Mouse (Mus musculus): ENCODE measurements at regions not wholly inside any gene's neighbourhood (a gene's known extent, or its start where the extent isn't known, plus 50 kb on each side); places are given as distances from the start of the nearest gene placed in this dataset.

DNA sequence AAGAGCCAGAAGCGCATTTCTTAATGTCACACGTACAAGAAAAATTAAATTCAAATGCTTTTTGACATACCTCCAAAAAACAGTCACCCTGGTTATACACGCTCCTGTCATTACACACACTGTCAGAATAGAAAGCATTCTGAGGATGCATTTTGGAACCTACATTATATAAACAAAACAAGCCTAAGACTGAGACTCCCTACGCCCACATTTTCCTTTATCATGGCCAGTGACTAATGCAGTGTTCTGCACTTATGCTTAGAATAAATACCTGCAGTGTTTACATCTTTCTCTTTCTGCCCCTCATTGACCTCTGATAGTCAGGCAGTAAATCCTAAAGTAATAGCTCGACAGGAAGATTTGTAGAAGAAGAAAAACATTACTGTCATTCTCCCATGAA, 354.7 kb upstream of the Pkdcc start:
- H3K4me3 ChIP-seq (ENCODE audit: insufficient read depth, low read depth, low read length): no peak overlapping the region
- DNase-seq: no peak
- 74% methylated on average over 5 of the region's 5 CpGs for WGBS
- no peak overlapping the region for H3K27ac ChIP-seq (ENCODE audit: insufficient read depth, low read depth, low read length)
- TF ChIP-seq CTCF (conservative IDR thresholded peaks at IDR 0.05; ENCODE audit: insufficient read depth, insufficient read length, low read depth, low read length) (no peak), POLR2A (IDR thresholded peaks at IDR 0.05; ENCODE audit: low read depth, low read length) (no peak)
- no peaks in the 10 kb centered on the region for H3K36me3 ChIP-seq (ENCODE audit: control insufficient read depth, insufficient read depth, low read length)
- H3K4me1 ChIP-seq (ENCODE audit: control insufficient read depth, insufficient read depth, low read length): no peaks in the 10 kb centered on the region
- no peaks in the 10 kb centered on the region for H3K27me3 ChIP-seq (replicated peaks; ENCODE audit: control insufficient read depth, insufficient read depth, low read length)

DNA sequence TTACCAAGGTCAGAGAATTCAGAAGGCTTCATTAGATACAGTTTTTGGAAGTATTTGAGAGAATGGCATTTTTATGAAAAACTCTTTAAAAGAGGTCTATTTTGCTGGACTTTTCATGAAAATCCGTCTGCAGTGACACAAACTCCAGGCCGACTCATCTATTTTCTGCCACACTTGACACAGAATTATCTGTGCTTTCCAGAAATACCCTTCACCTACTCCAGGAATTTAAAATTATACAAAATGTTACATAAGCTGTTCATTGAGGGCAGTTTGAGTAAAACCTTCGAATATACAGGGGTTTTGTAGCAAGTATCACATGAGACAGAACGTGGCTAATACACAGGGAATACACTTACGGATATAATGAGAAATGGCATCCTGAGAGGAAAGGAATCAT, 354.1 kb upstream of the Pkdcc start:
- Histone ChIP-seq H3K27ac (ENCODE audit: insufficient read depth, low read depth, low read length) (no peak overlapping the region), H3K36me3 (ENCODE audit: control insufficient read depth, insufficient read depth, low read length) (no peaks in the 10 kb centered on the region), H3K4me3 (ENCODE audit: insufficient read depth, low read depth, low read length) (no peak overlapping the region), H3K27me3 (replicated peaks; ENCODE audit: control insufficient read depth, insufficient read depth, low read length) (no peaks in the 10 kb centered on the region), H3K4me1 (ENCODE audit: control insufficient read depth, insufficient read depth, low read length) (no peaks in the 10 kb centered on the region)
- DNase-seq: no peak
- TF ChIP-seq POLR2A (IDR thresholded peaks at IDR 0.05; ENCODE audit: low read depth, low read length) (no peak), CTCF (conservative IDR thresholded peaks at IDR 0.05; ENCODE audit: insufficient read depth, insufficient read length, low read depth, low read length) (no peak)
- 87% methylated on average over 5 of the region's 5 CpGs for WGBS

DNA sequence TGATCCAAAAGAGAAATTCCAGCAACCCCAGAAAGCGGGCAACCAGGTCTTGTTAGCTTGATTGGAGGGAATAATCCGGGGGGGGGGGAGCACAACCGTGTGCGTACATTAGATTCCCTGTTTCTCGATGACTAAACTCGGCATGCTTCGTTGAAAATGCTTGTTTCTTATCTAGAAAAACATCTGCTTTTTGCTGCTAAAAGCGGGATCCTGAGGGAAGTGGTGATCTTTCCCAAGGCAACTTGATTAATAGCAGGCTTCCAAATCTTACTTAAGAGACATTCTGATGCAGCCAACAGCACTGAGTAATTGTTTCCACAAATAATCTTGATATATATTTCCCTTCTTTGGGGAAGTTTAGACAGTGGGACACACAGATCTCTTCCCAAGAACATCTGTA, 338.0 kb upstream of the Pkdcc start:
- H3K36me3 ChIP-seq (ENCODE audit: control insufficient read depth, insufficient read depth, low read length): no peaks in the 10 kb centered on the region
- no peak for TF ChIP-seq CTCF (conservative IDR thresholded peaks at IDR 0.05; ENCODE audit: insufficient read depth, insufficient read length, low read depth, low read length)
- TF ChIP-seq POLR2A (IDR thresholded peaks at IDR 0.05; ENCODE audit: low read depth, low read length): no peak
- no peaks in the 10 kb centered on the region for H3K27me3 ChIP-seq (replicated peaks; ENCODE audit: control insufficient read depth, insufficient read depth, low read length)
- 50% methylated on average over 8 of the region's 8 CpGs for WGBS
- peak; percentile 25 for DNase-seq
- no peak overlapping the region for H3K27ac ChIP-seq (ENCODE audit: insufficient read depth, low read depth, low read length)
- no peak overlapping the region for H3K4me3 ChIP-seq (ENCODE audit: insufficient read depth, low read depth, low read length)
- H3K4me1 ChIP-seq (ENCODE audit: control insufficient read depth, insufficient read depth, low read length): no peaks in the 10 kb centered on the region

DNA sequence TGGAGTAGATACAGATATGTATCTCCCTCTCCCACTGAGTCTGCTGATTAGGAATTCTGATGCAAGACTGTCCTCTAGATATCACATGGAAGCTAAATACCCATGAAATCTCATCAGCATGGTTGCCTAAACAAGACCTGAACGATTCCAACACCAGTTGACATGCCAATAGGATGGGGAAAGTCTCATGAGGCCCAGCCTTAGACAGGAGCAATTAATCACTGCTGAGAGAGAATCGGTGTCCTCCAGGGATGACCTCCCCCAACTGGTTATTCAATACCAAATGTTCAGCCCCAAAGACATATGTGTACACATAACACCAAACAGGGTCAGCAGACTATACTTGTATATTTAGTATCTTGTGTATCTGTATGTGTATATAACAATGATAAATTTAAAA, 314.5 kb upstream of the Pkdcc start:
- Histone ChIP-seq H3K36me3 (ENCODE audit: control insufficient read depth, insufficient read depth, low read length) (no peaks in the 10 kb centered on the region), H3K4me1 (ENCODE audit: control insufficient read depth, insufficient read depth, low read length) (no peaks in the 10 kb centered on the region), H3K27me3 (replicated peaks; ENCODE audit: control insufficient read depth, insufficient read depth, low read length) (no peaks in the 10 kb centered on the region), H3K27ac (ENCODE audit: insufficient read depth, low read depth, low read length) (no peak overlapping the region), H3K4me3 (ENCODE audit: insufficient read depth, low read depth, low read length) (no peak overlapping the region)
- WGBS: 9% methylated on average over 2 of the region's 2 CpGs
- TF ChIP-seq POLR2A (IDR thresholded peaks at IDR 0.05; ENCODE audit: low read depth, low read length) (no peak), CTCF (conservative IDR thresholded peaks at IDR 0.05; ENCODE audit: insufficient read depth, insufficient read length, low read depth, low read length) (no peak)
- no peak for DNase-seq

DNA sequence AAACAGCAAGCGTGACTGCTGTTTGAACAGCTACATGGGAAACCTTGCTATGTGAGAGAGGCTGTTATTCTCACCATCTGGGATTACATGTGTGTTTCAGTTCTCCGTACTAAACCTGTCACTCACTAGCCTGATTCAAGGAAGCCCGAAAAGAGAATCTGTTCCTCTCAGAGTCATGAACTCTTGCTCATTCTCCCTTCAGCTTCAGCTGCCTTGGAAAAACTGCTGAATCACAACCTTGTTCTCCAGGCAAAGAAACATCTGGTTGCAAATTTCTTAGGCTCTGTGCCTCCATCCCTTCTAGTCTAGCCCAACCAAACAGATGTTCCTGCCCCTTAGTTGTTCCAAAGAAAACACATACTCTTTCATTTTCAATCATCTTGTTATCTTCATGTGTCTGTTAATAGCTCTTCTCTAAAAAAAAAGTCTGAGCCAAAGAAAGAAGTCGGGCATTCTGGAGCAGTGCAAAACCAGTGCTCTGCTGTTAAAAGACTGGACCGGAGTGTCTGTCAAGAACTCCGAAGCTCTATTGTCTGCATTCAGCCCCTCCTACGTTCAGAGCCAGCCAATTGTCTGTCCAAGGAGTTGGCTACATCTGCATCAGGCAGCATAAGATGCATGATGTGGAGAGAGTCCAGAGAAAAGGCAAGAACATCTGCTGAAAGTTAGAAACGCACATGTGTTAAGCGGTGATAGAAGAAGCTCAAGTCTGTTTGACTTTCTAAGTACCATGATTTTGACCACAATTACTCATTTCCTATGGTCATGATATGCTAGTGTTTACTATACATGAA, 313.8 kb upstream of the Pkdcc start:
- no peak for TF ChIP-seq POLR2A (IDR thresholded peaks at IDR 0.05; ENCODE audit: low read depth, low read length)
- Histone ChIP-seq H3K4me1 (ENCODE audit: control insufficient read depth, insufficient read depth, low read length) (no peaks in the 10 kb centered on the region), H3K4me3 (ENCODE audit: insufficient read depth, low read depth, low read length) (no peak overlapping the region), H3K36me3 (ENCODE audit: control insufficient read depth, insufficient read depth, low read length) (no peaks in the 10 kb centered on the region), H3K27me3 (replicated peaks; ENCODE audit: control insufficient read depth, insufficient read depth, low read length) (no peaks in the 10 kb centered on the region), H3K27ac (ENCODE audit: insufficient read depth, low read depth, low read length) (no peak overlapping the region)
- 57% methylated on average over 9 of the region's 9 CpGs for WGBS
- DNase-seq: no peak

DNA sequence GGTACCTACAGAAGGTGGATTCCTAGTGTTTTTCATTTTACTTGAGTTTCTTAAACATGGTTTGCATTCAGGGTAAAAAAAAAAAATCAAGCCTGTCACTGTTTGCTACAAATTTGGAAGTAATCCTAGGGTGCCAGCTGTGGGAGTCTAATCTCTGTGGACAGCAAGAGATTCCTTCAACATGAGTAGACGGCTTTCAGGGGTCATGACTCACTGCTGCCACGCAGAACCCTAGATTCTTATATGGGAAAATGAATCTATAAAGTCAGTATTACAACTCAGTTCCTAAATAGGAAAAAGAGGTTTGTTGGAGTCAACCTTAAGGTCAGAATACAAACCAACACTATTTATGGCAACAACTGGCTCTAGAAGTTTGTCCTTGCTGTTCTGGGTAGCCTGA, 310.1 kb upstream of the Pkdcc start:
- Histone ChIP-seq H3K27me3 (replicated peaks; ENCODE audit: control insufficient read depth, insufficient read depth, low read length) (no peaks in the 10 kb centered on the region), H3K27ac (ENCODE audit: insufficient read depth, low read depth, low read length) (no peak overlapping the region), H3K4me1 (ENCODE audit: control insufficient read depth, insufficient read depth, low read length) (no peaks in the 10 kb centered on the region), H3K36me3 (ENCODE audit: control insufficient read depth, insufficient read depth, low read length) (no peaks in the 10 kb centered on the region), H3K4me3 (ENCODE audit: insufficient read depth, low read depth, low read length) (no peak overlapping the region)
- TF ChIP-seq POLR2A (IDR thresholded peaks at IDR 0.05; ENCODE audit: low read depth, low read length) (no peak), CTCF (conservative IDR thresholded peaks at IDR 0.05; ENCODE audit: insufficient read depth, insufficient read length, low read depth, low read length) (no peak)
- DNase-seq: no peak
- 83% methylated on average over 2 of the region's 2 CpGs for WGBS

DNA sequence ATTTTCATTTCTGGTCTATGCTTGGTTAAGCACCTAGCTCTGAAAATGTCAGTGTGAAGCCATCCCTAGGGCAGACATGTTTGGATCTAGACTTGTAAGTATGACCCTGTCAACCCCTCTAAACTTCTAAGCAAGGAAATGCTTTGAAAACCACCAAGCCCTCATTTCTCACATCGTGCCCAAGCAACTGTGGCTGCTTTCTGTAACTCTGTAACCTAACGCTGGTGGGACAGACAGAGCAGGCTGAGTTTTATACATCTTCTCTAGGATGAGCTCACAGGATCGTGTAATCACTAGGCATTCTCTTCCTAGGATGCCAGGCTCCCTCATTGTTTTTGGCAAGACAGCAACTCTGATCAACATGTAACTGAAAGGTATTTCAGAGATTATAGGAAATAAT, 309.6 kb upstream of the Pkdcc start:
- DNase-seq: no peak
- H3K27me3 ChIP-seq (replicated peaks; ENCODE audit: control insufficient read depth, insufficient read depth, low read length): no peaks in the 10 kb centered on the region
- H3K4me1 ChIP-seq (ENCODE audit: control insufficient read depth, insufficient read depth, low read length): no peaks in the 10 kb centered on the region
- H3K27ac ChIP-seq (ENCODE audit: insufficient read depth, low read depth, low read length): no peak overlapping the region
- no peaks in the 10 kb centered on the region for H3K36me3 ChIP-seq (ENCODE audit: control insufficient read depth, insufficient read depth, low read length)
- 36% methylated on average over 3 of the region's 3 CpGs for WGBS
- H3K4me3 ChIP-seq (ENCODE audit: insufficient read depth, low read depth, low read length): no peak overlapping the region
- no peak for TF ChIP-seq CTCF (conservative IDR thresholded peaks at IDR 0.05; ENCODE audit: insufficient read depth, insufficient read length, low read depth, low read length)
- TF ChIP-seq POLR2A (IDR thresholded peaks at IDR 0.05; ENCODE audit: low read depth, low read length): no peak

Data from kidney, adult 2 months (tissue).